Mouse (Mus musculus) layer of hippocampus, postnatal 14 days (tissue): ENCODE data around the gene Hypm. TPM values are rescaled to one million over a fixed set of nuclear protein-coding genes. Genes with fewer than 3 reads are reported as not detected.

ENCODE experiments used
- DNase-seq, 2 experiments: peaks; one replicate each; pipeline ENCODE4 v3.0.0; 2021 to 2022; ENCODE audit warnings: low spot score in 2 of 2, mixed read lengths in 1 of 2
- long read RNA-seq, 2 experiments: library from polyadenylated mRNA; stranded (forward); transcript quantifications; one replicate each; pipeline ENCODE4 v2.0.0; 2021
- total RNA-seq, 2 experiments: library from RNA; stranded (reverse); gene quantifications; 2 replicates each; pipeline ENCODE4 v1.2.3; 2021

Gene Hypm
- not detected for total RNA-seq
- long read RNA-seq, experiment 1, result 0 reads
- long read RNA-seq, experiment 2, result 0 reads

DNA sequence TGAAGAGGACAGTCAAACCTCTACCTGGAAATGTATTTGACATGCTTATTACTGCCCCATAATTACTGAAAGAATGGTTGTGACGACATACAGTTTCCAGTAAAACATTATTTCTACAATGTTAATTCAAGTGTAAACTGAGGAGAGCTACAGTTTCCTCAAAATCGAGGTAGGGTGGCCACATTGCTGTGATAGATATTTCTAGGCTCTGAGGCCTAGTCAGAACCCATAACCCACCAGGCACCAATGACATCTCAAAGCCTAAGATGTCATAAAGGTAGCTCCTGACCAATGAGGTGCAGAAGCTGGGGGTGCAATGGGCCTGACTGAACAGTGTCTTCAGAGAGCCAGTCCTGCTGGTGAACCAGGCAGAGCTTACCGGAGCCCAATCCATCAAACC lies at the start of gene Hypm:
Hypm (plus strand) TSS at position 301 of the 400 bp plus-strand sequence.
- DNase-seq, result no peak

DNA sequence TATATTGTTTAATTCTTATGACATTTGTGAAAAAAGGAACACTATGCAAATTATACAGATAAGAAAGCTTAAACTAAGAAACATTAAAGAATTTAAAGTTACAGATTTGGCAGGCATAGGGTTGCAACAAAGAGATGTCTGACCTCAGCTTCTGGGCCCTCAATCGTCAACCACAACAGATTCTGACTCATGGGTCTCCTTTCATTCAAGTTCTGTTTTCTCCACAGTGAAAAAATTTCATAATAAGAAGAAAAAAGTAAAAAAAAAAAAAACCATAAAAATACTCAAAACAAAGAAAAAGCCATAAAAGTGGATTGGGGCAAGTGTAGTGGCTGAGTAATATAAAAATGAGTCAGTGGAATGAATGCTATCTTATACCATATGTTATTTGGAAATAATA lies 36.6 kb upstream of the Hypm start:
- DNase-seq, result no peak

DNA sequence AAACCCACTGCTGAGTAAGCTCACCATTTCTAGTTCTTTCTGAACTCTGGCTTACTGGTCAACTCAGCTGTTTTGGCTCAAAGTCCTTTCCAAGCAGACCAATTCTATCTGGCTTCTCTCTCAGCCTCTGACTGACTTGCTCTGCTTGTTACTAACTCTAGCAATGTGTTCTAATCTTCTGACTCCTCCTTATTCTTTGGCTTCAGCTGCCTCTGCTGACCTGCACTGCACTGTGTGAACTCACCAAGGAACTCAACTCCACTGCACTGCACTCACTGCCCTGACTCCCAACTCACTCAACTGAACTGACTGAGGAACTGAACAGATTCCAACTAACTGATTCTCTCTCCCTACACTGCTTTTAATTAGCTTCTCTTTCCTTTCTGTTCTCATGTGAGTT lies 34.3 kb upstream of the Hypm start:
- no peak for DNase-seq

DNA sequence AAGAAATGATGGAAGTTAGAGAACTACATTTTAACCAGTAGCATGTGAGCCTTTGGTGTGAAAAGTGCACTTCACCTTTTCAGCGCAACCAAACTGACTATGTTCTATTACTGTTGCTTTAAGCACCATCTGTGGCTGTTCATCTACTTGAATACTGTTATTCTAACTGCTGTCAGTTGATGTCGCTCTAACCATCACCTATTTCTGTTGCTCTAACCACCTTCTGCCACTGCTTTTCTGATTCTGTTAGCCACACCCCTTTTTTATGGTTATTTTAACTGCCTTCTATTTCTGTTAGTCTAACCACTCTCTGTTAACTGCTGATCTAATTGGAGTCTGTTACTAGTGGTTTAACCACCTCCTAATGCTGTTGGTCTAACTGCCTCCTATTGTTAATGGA lies 11.9 kb upstream of the Hypm start:
- no peak for DNase-seq

DNA sequence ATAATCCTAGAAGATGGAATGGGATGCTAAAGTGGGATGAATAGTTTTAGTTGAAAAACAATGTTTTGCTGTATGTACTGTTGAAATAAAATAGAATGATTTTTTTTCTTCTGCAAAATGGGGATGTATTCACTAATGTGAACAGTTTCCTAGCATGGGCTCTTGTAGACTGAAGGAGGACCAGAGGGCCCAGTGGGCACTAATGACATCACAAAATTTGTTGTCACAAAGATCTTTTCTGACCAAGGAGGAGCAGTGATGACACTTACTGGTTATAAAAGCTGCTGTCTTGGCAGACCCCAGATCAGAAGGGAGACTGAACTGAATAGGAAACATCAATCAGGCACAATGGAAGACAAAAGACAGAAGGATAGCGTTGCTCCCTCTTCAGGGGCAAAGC lies 2.7 kb downstream of the Hypm start, which contains the start of gene H2al3:
H2al3 (plus strand) TSS at position 301 of the 400 bp plus-strand sequence.
- no peak for DNase-seq

DNA sequence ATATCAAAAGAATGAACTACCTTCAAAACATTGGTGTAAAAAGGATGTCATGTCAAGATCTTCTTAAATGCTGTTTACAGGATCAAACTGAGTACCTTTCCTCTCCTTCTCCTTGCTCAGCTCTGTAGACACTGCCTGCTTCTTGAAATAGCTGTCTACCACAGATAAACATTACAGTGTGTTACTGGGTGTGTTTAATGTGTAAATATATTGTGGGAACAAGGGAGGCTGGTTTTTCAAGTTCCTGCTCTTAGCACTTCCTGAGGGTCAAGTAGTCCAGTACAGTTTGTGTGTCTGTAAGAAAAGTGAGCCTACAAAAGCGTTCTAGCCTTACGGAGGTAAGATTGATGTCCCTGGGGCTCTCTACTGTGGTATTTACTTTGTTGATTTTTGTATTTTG lies 15.1 kb downstream of the Hypm start:
- DNase-seq, result no peak

DNA sequence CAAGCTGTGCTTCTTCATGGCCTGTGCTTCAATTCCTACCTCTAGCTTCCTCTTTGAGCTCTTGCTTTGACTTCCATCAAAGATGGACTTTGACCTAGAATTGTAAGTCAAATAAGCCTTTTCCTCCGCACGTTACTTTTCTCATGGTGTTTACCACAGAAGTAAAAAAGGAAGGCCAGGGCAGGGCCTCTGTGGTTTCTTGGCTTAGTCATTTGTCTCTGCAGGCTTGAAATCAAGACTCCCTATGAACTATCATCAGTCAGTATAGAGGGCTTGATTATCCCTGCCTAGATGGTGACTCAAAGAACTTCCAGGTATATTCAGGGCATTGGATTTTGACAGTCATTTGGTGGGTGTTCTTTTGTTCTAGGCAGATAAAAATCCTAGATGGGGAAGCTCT lies 28.8 kb downstream of the Hypm start:
- DNase-seq, result no peak

DNA sequence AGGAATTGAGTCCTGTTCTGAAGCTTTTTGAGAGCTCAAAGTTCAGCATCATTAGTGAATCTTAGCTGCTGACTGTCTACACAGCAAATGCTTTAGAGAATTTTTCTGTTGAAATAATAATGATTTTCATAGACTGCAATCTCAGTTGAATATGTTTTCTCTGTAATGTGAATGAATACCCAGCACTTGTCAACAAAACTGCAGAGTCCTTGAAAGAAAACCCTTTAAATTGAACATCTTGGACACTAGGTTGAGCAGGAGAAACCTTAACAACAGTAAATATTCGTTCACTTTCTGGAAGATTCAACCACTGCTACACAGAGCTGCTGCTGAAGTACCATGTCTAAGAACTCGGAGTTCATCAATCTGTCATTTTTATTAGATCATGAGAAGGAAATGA lies 38.6 kb downstream of the Hypm start, which contains the start of gene Sytl5:
Sytl5 (plus strand) TSS at position 301 of the 400 bp plus-strand sequence.
- no peak for DNase-seq

Other genes starting within 250 kb of the Hypm start
- gene Dynlt3, start 183.9 kb upstream of the Hypm start, total RNA-seq, result 100 to 1,000 TPM; 138 to 142 TPM
- gene H2al3, start 2.8 kb downstream of the Hypm start, total RNA-seq, result not detected
- gene Sytl5, start 38.7 kb downstream of the Hypm start, total RNA-seq, result 1 to 10 TPM; 3.9 to 4.3 TPM